Mouse (Mus musculus) limb, embryonic 14.5 days (tissue): ENCODE data around the gene Gcnt3. TPM values are rescaled to one million over a fixed set of nuclear protein-coding genes. Genes with fewer than 3 reads are reported as not detected.

Experiments used
- ATAC-seq: fragments of 200-750 bp; cut with Nextera tagmentation; 2 replicates; pipeline ENCODE4 v1.8.0; 2017; ENCODE audit warnings: low read depth, moderate number of reproducible peaks, moderate TSS enrichment; ENCODE audit not compliant: low FRiP score
- DNase-seq: peaks from one replicate; pipeline ENCODE4 v3.0.0-alpha.2; 2015; ENCODE audit warnings: low spot score
- H3K27ac ChIP-seq: fragments of 300-500 bp; sonication (generic); replicated peaks from 2 replicates; pipeline ENCODE4 v1.5.1; 2014; ENCODE audit warnings: low read depth, mild to moderate bottlenecking, low read length, moderate library complexity, mixed read lengths
- H3K27me3 ChIP-seq: fragments of 300-500 bp; sonication (generic); 2 replicates; pipeline ENCODE4 v1.6.1; 2014; ENCODE audit warnings: low read length, mixed read lengths; ENCODE audit not compliant: control insufficient read depth, insufficient read depth
- H3K36me3 ChIP-seq: fragments of 300-500 bp; sonication (generic); 2 replicates; pipeline ENCODE4 v1.6.1; 2014; ENCODE audit warnings: mild to moderate bottlenecking, low read length, moderate library complexity, mixed read lengths; ENCODE audit not compliant: control insufficient read depth, insufficient read depth
- H3K4me1 ChIP-seq: fragments of 300-500 bp; sonication (generic); 2 replicates; pipeline ENCODE4 v1.6.1; 2014; ENCODE audit warnings: antibody characterized with exemption, low read length, mixed read lengths; ENCODE audit not compliant: control insufficient read depth, insufficient read depth
- H3K4me2 ChIP-seq: fragments of 300-500 bp; sonication (generic); replicated peaks from 2 replicates; pipeline ENCODE4 v1.6.1; 2014; ENCODE audit warnings: low read depth, mild to moderate bottlenecking, low read length, moderate library complexity; ENCODE audit not compliant: severe bottlenecking
- H3K4me3 ChIP-seq: fragments of 300-500 bp; sonication (generic); replicated peaks from 2 replicates; pipeline ENCODE4 v1.5.1; 2014; ENCODE audit warnings: low read length
- H3K9ac ChIP-seq: fragments of 300-500 bp; sonication (generic); 2 replicates; pipeline ENCODE4 v1.6.1; 2014; ENCODE audit warnings: mild to moderate bottlenecking, low read depth, low read length, moderate library complexity; ENCODE audit not compliant: severe bottlenecking
- H3K9me3 ChIP-seq: fragments of 300-500 bp; sonication (generic); 2 replicates; pipeline ENCODE4 v1.6.1; 2016; ENCODE audit warnings: low read length; ENCODE audit not compliant: control insufficient read depth
- POLR2A ChIP-seq: fragments of 200-500 bp; IDR thresholded peaks from 2 replicates; pipeline ENCODE4 v1.8.0; 2012; ENCODE audit warnings: inconsistent platforms, mild to moderate bottlenecking, moderate library complexity, borderline replicate concordance; ENCODE audit not compliant: insufficient read depth, insufficient read length; ENCODE audit errors: extremely low read depth
- WGBS: fragments of 180-500 bp; shearing (Covaris S2); extraction: QIAGEN DNeasy Blood & Tissue Kit; methylation state at CpG from one replicate; pipeline ENCODE4 v1.1.7; 2014; 5-methylcytosine and 5-hydroxymethylcytosine counted together
- polyA plus RNA-seq, 2 experiments: library from polyadenylated mRNA; depleted of rRNA in 1 of 2; stranded (reverse) in 1 of 2; unstranded in 1 of 2; fragments of >200 nt; fragmentation: Nextera tagmentation in 1 of 2; extraction: Ambion mirVana in 1 of 2; gene quantifications; 2 replicates each; pipeline versions ENCODE4 v1.2.1 to v1.2.3; 2012 to 2014

The Gcnt3 gene
- polyA plus RNA-seq, 2 experiments = 0.03 to 0.06 TPM

GRCm38 (mm10) chr9:70081767-70082166 is 43.9 kb upstream of the Gcnt3 start:
- Histone ChIP-seq H3K36me3 (no peaks in the 10 kb centered on the region), H3K27ac (no peak overlapping the region), H3K9me3 (no peaks in the 10 kb centered on the region), H3K9ac (no peak overlapping the region), H3K4me3 (no peak overlapping the region), H3K4me2 (peak overlapping the region; percentile 44; the same call in 1 of the 2 replicates), H3K4me1 (peaks cover 8% of the 10 kb centered on the region), H3K27me3 (no peaks in the 10 kb centered on the region)
- no peak for TF ChIP-seq POLR2A
- 95% methylated on average over 7 of the region's 7 CpGs for WGBS
- DNase-seq (no peak), ATAC-seq (no peak)

DNA sequence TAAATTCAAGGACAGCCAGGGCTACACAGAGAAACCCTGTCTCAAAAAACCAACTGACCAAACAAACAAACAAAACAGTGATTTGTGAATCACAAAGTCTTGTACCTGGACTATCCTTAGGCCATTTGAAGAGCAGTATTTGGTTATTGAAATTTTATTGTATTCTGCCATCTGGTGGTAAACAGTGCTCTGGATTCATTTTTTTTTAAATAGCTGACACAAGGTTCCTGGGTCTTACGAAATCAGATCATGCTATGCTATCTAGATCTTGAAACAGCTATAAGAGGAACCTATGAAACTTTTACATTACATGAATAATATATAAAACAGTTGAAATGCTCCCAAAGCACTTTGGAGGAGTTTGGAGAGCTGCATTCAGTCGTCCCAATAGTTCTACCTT is 43.1 kb upstream of the Gcnt3 start:
- Histone ChIP-seq H3K27ac (no peak overlapping the region), H3K4me3 (no peak overlapping the region), H3K9ac (no peak overlapping the region), H3K4me2 (no peak overlapping the region), H3K9me3 (no peaks in the 10 kb centered on the region), H3K36me3 (no peaks in the 10 kb centered on the region), H3K27me3 (no peaks in the 10 kb centered on the region), H3K4me1 (peaks cover 8% of the 10 kb centered on the region)
- WGBS = 60% methylated on average over 2 of the region's 2 CpGs
- DNase-seq = peak; percentile 36
- TF ChIP-seq POLR2A = no peak
- no peak for ATAC-seq

DNA sequence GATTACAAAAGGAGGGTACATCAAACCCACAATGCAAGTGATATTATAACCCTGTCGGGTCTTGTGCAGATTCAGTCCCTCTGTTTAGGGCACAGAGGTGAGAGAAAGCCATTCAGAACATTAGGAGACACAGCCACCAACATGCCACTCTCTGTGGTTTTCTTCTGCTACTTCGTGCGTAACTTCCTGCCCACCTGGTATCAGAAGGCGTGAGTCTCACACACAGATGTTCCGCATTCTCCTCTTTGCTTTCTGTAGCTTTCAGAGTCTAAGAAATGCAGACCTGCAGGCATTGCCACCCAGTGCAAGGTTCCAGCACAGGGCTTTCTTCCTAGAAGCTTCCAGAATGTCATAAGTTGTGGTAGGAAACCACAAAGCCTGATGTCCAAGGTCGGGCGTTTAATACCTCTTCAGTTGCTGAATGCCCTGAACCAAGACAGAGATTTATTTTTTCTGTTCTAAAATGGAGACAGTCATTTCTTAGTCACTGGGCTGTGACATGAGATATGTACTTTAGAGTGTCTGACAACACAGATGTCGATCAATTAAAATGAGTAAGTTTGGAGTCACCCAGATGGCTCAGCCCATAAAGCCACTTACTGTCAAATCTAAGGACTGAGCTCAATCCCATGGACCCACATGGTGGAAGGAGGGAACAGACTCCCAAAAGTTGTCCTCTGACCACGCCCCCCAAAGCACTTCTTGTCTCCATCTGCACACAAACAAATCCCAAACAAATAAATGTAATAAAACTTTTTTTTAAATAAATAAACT is 42.3 kb upstream of the Gcnt3 start:
- H3K36me3 ChIP-seq = no peaks in the 10 kb centered on the region
- ATAC-seq = no peak
- WGBS = 80% methylated on average over 9 of the region's 9 CpGs
- no peak for TF ChIP-seq POLR2A
- H3K27ac ChIP-seq = no peak overlapping the region
- no peaks in the 10 kb centered on the region for H3K9me3 ChIP-seq
- H3K27me3 ChIP-seq = no peaks in the 10 kb centered on the region
- no peak overlapping the region for H3K9ac ChIP-seq
- H3K4me1 ChIP-seq = peaks cover 8% of the 10 kb centered on the region
- H3K4me2 ChIP-seq = no peak overlapping the region
- DNase-seq = no peak
- H3K4me3 ChIP-seq = no peak overlapping the region

GRCm38 (mm10) chr9:70078034-70078433 is 40.1 kb upstream of the Gcnt3 start:
- ATAC-seq = no peak
- TF ChIP-seq POLR2A = no peak
- DNase-seq = no peak
- Histone ChIP-seq H3K9me3 (no peaks in the 10 kb centered on the region), H3K4me1 (peaks cover 8% of the 10 kb centered on the region), H3K27me3 (no peaks in the 10 kb centered on the region), H3K9ac (no peak overlapping the region), H3K4me3 (no peak overlapping the region), H3K36me3 (no peaks in the 10 kb centered on the region), H3K4me2 (no peak overlapping the region), H3K27ac (no peak overlapping the region)
- 84% methylated on average over 3 of the region's 3 CpGs for WGBS

- TF ChIP-seq POLR2A = no peak
- ATAC-seq (no peak), DNase-seq (no peak)
- Histone ChIP-seq H3K36me3 (no peaks in the 10 kb centered on the region), H3K4me3 (no peak overlapping the region), H3K9ac (no peak overlapping the region), H3K27ac (no peak overlapping the region), H3K27me3 (no peaks in the 10 kb centered on the region), H3K4me1 (no peaks in the 10 kb centered on the region), H3K9me3 (no peaks in the 10 kb centered on the region), H3K4me2 (no peak overlapping the region)
- 63% methylated on average over 7 of the region's 7 CpGs for WGBS
Measured at GRCm38 (mm10) chr9:70077170-70077569, 39.3 kb upstream of the Gcnt3 start.

- H3K4me2 ChIP-seq = no peak overlapping the region
- no peak for DNase-seq
- H3K4me3 ChIP-seq = no peak overlapping the region
- no peaks in the 10 kb centered on the region for H3K36me3 ChIP-seq
- TF ChIP-seq POLR2A = no peak
- H3K4me1 ChIP-seq = no peaks in the 10 kb centered on the region
- H3K27ac ChIP-seq = no peak overlapping the region
- H3K27me3 ChIP-seq = no peaks in the 10 kb centered on the region
- no peak overlapping the region for H3K9ac ChIP-seq
- no peaks in the 10 kb centered on the region for H3K9me3 ChIP-seq
- ATAC-seq = no peak
- WGBS = 88% methylated on average over 8 of the region's 8 CpGs
Measured at GRCm38 (mm10) chr9:70072387-70072786, 34.5 kb upstream of the Gcnt3 start.
